Mouse (Mus musculus): ENCODE data around the gene Gprin2.

DNA sequence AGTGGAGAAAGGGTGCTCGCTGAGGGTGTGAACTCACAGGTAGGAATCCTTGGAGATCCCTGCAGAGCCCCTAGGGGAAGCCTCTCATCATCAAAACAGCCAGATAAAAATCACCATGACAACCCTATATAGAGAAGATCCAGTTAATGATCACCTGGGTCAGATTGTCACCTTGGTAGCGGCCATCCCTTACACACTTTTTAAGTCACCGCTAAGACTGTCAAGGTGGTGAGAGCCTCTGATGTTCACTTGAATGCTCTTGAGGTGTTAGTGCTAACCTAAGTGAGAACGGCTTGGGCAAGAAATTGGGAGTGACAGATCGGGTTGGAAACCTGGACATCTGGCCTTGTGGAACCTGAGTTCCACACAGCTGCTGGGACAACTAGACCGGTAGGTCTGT, 17.8 kb upstream of the Gprin2 start, which contains the start of gene Syt15:
- TF ChIP-seq POLR2A (IDR thresholded peaks at IDR 0.05; ENCODE audit: insufficient read length, low read depth) (no peak), MYOD1 (IDR thresholded peaks at IDR 0.05; ENCODE audit: control insufficient read depth in 1 of 3, insufficient read length in 2 of 3, low read depth in 2 of 3) (no peak), MYOG (IDR thresholded peaks at IDR 0.05; ENCODE audit: control insufficient read depth in 1 of 3, insufficient read depth in 1 of 3, insufficient read length in 2 of 3, low read depth in 2 of 3) (no peak), MAX (IDR thresholded peaks at IDR 0.05; ENCODE audit: low read depth) (no peak), POLR2AphosphoS2 (IDR thresholded peaks at IDR 0.05; ENCODE audit: insufficient read length, low read depth) (no peak)

Data from myocyte (in vitro differentiated cells).